Mouse (Mus musculus): ENCODE results near the gene Tex48. TPM values are rescaled to one million over a fixed set of nuclear protein-coding genes. Genes with fewer than 3 reads are reported as not detected.

The Tex48 gene
- total and polyA plus RNA-seq, 2 experiments from 2014 or later, result not detected

DNA sequence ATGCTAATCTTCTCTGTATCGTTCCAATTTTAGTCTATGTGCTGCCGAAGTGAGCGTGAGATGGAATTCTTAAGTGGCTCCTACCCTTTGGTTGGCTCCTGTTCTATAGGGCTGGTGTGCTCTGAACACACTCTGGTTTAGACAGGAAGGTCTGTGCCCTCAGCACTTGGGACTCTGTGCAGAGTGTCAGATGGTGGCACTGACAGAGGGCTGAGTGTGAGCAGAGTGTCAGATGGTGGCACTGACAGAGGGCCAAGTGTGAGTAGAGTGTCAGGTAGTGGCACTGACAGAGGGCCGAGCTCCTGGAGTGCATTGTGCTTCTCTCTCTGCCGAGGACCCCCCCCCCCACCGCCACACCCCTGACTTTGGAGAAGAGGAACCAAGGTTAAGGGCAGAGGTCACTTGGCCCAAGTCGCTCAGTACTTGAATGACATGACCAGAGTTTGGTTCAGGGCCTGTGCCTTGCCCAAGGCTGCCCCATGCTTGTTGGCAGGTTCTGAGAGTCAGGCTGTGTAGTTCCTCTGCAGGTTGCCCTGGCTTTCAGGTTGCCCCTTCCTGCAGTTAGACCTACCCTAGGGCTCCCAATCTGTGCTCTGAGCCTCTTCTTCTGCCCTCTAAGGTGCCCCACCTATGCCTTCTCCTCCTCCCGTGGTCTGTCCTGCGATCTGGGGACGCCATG is 54.4 kb downstream of the Tex48 start:
- Histone ChIP-seq H3K9ac (replicated peaks; ENCODE audit: low read depth, low read length) (no peak overlapping the region), H3K27ac (ENCODE audit: low read depth) (no peak overlapping the region), H3K4me3 (ENCODE audit: low read depth, low read length) (no peak overlapping the region), H3K4me1 (ENCODE audit: control insufficient read depth, insufficient read depth) (no peaks in the 10 kb centered on the region), H3K27me3 (ENCODE audit: control insufficient read depth, insufficient read depth, low read length) (no peaks in the 10 kb centered on the region), H3K36me3 (replicated peaks; ENCODE audit: control insufficient read depth, insufficient read depth, low read length) (0 out of 2 replicates have a peak, but pooled peaks cover 14% of the 10 kb centered on the region), H3K9me3 (replicated peaks; ENCODE audit: control insufficient read depth, low read length) (no peaks in the 10 kb centered on the region), H3K4me2 (ENCODE audit: low read depth, low read length) (no peak overlapping the region)
- DNase-seq (ENCODE audit: low spot score) (no peak), ATAC-seq (ENCODE audit: insufficient read depth, low read depth) (peak; percentile 58)
- WGBS, result 68% methylated on average over 10 of the region's 10 CpGs
- TF ChIP-seq EP300 (IDR thresholded peaks at IDR 0.05; ENCODE audit: low read depth) (no peak), CTCF (IDR thresholded peaks at IDR 0.05; ENCODE audit: low read depth) (no peak)

DNA sequence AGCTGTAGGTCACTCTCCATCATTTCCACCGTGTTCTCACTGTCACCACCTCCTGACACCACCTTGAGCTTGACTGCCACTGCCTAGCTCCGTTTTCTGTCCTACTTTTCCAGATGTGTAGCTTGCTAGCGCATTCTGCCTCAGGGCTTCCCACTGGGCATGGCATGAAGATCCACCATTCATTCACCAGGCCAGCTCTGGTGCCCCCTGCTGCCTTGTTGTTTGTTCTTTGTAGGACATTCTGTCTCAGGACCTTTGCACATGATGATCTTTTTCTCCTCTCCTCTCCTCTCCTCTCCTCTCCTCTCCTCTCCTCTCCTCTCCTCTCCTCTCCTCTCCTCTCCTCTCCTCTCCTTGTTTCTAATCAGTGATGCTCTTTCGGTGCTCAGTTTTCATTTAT is 59.5 kb downstream of the Tex48 start:
- Histone ChIP-seq H3K9me3 (replicated peaks; ENCODE audit: control insufficient read depth, low read length) (no peaks in the 10 kb centered on the region), H3K9ac (replicated peaks; ENCODE audit: low read depth, low read length) (no peak overlapping the region), H3K27ac (ENCODE audit: low read depth) (peak overlapping the region; percentile 34; the same call in 1 of the 2 replicates), H3K27me3 (ENCODE audit: control insufficient read depth, insufficient read depth, low read length) (no peaks in the 10 kb centered on the region), H3K36me3 (replicated peaks; ENCODE audit: control insufficient read depth, insufficient read depth, low read length) (peaks cover 14% of the 10 kb centered on the region; the same call in 1 of the 2 replicates), H3K4me1 (ENCODE audit: control insufficient read depth, insufficient read depth) (peaks cover 20% of the 10 kb centered on the region; the same call in 1 of the 2 replicates), H3K4me3 (ENCODE audit: low read depth, low read length) (no peak overlapping the region), H3K4me2 (ENCODE audit: low read depth, low read length) (no peak overlapping the region)
- DNase-seq (ENCODE audit: low spot score) (no peak), ATAC-seq (ENCODE audit: insufficient read depth, low read depth) (no peak)
- WGBS, result 81% methylated on average over 4 of the region's 4 CpGs
- TF ChIP-seq EP300 (IDR thresholded peaks at IDR 0.05; ENCODE audit: low read depth) (no peak), CTCF (IDR thresholded peaks at IDR 0.05; ENCODE audit: low read depth) (no peak)

DNA sequence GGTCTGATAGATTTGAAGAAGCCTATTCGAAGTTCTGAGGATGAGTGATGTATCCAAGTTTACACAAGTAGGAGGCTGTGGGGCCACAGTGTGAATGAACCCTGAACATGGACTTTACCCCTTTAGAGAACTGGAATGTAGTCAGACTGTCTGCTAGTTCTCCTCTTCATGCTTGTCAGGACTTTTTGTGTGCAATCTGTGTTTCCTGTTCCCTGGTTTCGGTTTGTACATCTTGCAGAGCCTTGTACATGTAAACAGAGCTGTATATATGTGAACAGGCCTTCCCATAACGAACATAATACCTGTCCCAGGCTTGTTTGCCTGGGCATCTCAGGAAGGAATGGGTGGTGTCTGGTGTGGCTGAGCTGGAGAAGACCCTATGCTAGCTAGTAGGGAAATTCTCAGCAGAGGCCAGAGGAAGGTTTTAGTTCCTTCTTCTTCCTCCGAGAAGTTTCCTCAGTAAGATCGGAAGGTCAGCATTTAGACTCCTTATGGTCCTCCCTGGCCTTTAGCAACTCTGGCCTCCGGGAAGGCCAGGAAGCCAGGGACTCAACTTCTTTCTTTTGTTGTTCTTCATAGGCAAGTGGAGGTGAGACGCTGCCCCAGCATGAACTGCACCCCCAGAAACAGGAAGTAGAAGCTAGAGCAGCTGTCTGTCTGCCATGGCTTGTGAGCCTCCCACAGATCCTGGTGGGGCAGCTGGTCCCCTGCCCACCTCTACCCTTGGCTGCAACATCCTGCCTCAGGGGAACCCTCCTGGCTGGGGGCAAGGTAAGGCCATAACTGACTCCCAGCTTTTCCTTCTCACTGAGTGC is 60.2 kb downstream of the Tex48 start:
- TF ChIP-seq CTCF (IDR thresholded peaks at IDR 0.05; ENCODE audit: low read depth) (no peak), EP300 (IDR thresholded peaks at IDR 0.05; ENCODE audit: low read depth) (no peak)
- H3K4me1 ChIP-seq (ENCODE audit: control insufficient read depth, insufficient read depth), result peaks cover 26% of the 10 kb centered on the region

DNA sequence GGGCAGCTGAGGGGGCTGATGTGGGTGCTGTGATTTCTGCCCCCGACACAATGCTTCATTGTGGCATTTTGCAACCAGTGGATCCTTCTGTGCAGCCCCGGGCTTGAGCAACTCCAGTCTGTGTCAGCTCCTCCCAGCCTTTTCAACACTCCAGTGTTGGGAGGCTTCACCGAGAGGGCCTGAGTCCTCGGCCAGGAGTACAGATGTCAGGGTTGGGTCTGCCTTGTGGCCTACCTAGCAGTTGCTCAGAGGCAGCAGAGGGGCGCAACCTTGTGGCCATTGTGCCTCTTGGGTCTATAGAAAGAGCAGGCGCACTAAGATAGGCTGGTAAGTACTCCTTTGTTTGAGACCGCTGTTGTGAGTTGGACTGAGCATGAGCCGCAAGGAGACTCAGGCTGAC is 62.1 kb downstream of the Tex48 start:
- peak; percentile 9; the same call in 1 of the 2 replicates for ATAC-seq (ENCODE audit: insufficient read depth, low read depth)

More for the DNA sequence above, 60.2 kb downstream of the Tex48 start:
- Histone ChIP-seq H3K9ac (replicated peaks; ENCODE audit: low read depth, low read length) (no peak overlapping the region), H3K4me2 (ENCODE audit: low read depth, low read length) (no peak overlapping the region; the same call in 1 of the 2 replicates), H3K36me3 (replicated peaks; ENCODE audit: control insufficient read depth, insufficient read depth, low read length) (peaks cover 14% of the 10 kb centered on the region; the same call in 1 of the 2 replicates), H3K4me3 (ENCODE audit: low read depth, low read length) (no peak overlapping the region), H3K9me3 (replicated peaks; ENCODE audit: control insufficient read depth, low read length) (no peaks in the 10 kb centered on the region), H3K27me3 (ENCODE audit: control insufficient read depth, insufficient read depth, low read length) (no peaks in the 10 kb centered on the region), H3K27ac (ENCODE audit: low read depth) (peak overlapping the region; percentile 34; the same call in 1 of the 2 replicates)
- DNase-seq (ENCODE audit: low spot score) (no peak), ATAC-seq (ENCODE audit: insufficient read depth, low read depth) (no peak)
- WGBS, result 62% methylated on average over 7 of the region's 7 CpGs

DNA sequence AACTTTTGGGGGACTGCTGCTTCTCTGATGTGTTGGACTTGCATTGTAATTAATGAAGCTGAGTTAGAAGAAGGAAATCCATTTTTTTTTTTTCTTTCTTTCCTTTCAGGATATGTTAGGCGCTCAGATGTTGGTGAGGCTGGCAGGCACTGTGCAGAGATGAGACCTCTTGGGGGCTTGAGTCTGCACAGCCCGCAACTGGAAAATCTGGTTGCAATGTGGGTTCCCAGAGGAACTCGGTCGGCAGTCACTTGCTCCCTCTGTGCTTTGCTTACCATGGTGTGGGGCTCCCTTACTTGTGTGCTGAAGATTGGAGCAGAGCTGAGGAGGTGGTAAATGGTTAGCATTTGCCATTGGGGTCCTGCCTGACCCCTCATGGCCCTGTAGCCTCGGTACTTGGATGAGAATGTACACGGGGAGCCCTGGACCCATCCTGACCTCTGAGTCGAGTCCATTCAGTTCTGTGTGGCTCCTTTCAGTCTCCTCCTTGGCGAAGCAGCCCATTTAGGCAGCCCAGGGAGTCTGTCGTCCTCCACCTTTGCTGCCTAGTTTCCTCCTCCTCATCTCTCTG is 63.0 kb downstream of the Tex48 start:
- peak overlapping the region; percentile 73 for H3K4me3 ChIP-seq (ENCODE audit: low read depth, low read length)
- peaks cover 5% of the 10 kb centered on the region for H3K36me3 ChIP-seq (replicated peaks; ENCODE audit: control insufficient read depth, insufficient read depth, low read length)
- TF ChIP-seq CTCF (IDR thresholded peaks at IDR 0.05; ENCODE audit: low read depth), result no peak
- no peak for TF ChIP-seq EP300 (IDR thresholded peaks at IDR 0.05; ENCODE audit: low read depth)
- H3K27ac ChIP-seq (ENCODE audit: low read depth), result peak overlapping the region; percentile 71; the same call in 1 of the 2 replicates
- H3K4me1 ChIP-seq (ENCODE audit: control insufficient read depth, insufficient read depth), result peaks cover 30% of the 10 kb centered on the region
- no peaks in the 10 kb centered on the region for H3K9me3 ChIP-seq (replicated peaks; ENCODE audit: control insufficient read depth, low read length)
- no peaks in the 10 kb centered on the region for H3K27me3 ChIP-seq (ENCODE audit: control insufficient read depth, insufficient read depth, low read length)
- no peak for DNase-seq (ENCODE audit: low spot score)
- peak overlapping the region; percentile 76 for H3K9ac ChIP-seq (replicated peaks; ENCODE audit: low read depth, low read length)
- WGBS, result 52% methylated on average over 9 of the region's 9 CpGs
- ATAC-seq (ENCODE audit: insufficient read depth, low read depth), result no peak
- peak overlapping the region; percentile 76 for H3K4me2 ChIP-seq (ENCODE audit: low read depth, low read length)

More for the DNA sequence above, 62.1 kb downstream of the Tex48 start:
- Histone ChIP-seq H3K27ac (ENCODE audit: low read depth) (peak overlapping the region; percentile 2; the same call in 1 of the 2 replicates), H3K9ac (replicated peaks; ENCODE audit: low read depth, low read length) (no peak overlapping the region), H3K4me1 (ENCODE audit: control insufficient read depth, insufficient read depth) (peaks cover 30% of the 10 kb centered on the region), H3K4me2 (ENCODE audit: low read depth, low read length) (peak overlapping the region; percentile 15; the same call in 1 of the 2 replicates), H3K27me3 (ENCODE audit: control insufficient read depth, insufficient read depth, low read length) (no peaks in the 10 kb centered on the region), H3K4me3 (ENCODE audit: low read depth, low read length) (no peak overlapping the region), H3K36me3 (replicated peaks; ENCODE audit: control insufficient read depth, insufficient read depth, low read length) (no peaks in the 10 kb centered on the region; the same call in 1 of the 2 replicates), H3K9me3 (replicated peaks; ENCODE audit: control insufficient read depth, low read length) (no peaks in the 10 kb centered on the region)
- TF ChIP-seq EP300 (IDR thresholded peaks at IDR 0.05; ENCODE audit: low read depth), result no peak
- TF ChIP-seq CTCF (IDR thresholded peaks at IDR 0.05; ENCODE audit: low read depth), result peak; percentile 34; the same call in 1 of the 2 replicates
- 52% methylated on average over 8 of the region's 8 CpGs for WGBS
- DNase-seq (ENCODE audit: low spot score), result peak; percentile 12

Measured in heart, postnatal 0 days (tissue).